Mouse (Mus musculus) liver, postnatal 0 days (tissue): Measurements from ENCODE around the gene Zfp128. TPM values are rescaled to one million over a fixed set of nuclear protein-coding genes. Genes with fewer than 3 reads are reported as not detected.
A peak's percentile ranks its signal among the peaks of the same experiment; 100 is the strongest.
"Not testable (repeated sequence)": the region's sequence is repeated elsewhere in the genome, so short reads cannot be mapped to it uniquely, and the experiment has no call there.

ENCODE experiments used
- ATAC-seq: fragments of 200-750 bp; cut with Nextera tagmentation; 2 replicates; pipeline ENCODE4 v1.8.0; 2017; ENCODE audit warnings: mild to moderate bottlenecking, moderate library complexity
- DNase-seq: peaks from one replicate; pipeline ENCODE4 v3.0.0-alpha.2; 2016
- H3K27ac ChIP-seq: fragments of 300-500 bp; sonication (generic); 2 replicates; pipeline ENCODE4 v1.5.1; 2014; ENCODE audit warnings: antibody characterized with exemption, moderate library complexity, mild to moderate bottlenecking, low read depth
- H3K27me3 ChIP-seq: fragments of 300-500 bp; sonication (generic); 2 replicates; pipeline ENCODE4 v1.6.1; 2014; ENCODE audit warnings: low read length, control low read depth, mixed read lengths; ENCODE audit not compliant: insufficient read depth
- H3K36me3 ChIP-seq: fragments of 300-500 bp; sonication (generic); replicated peaks from 2 replicates; pipeline ENCODE4 v1.6.1; 2014; ENCODE audit warnings: mild to moderate bottlenecking, control low read depth, low read length, moderate library complexity, mixed read lengths; ENCODE audit not compliant: insufficient read depth
- H3K4me1 ChIP-seq: fragments of 300-500 bp; sonication (generic); 2 replicates; pipeline ENCODE4 v1.6.1; 2014; ENCODE audit warnings: antibody characterized with exemption, mild to moderate bottlenecking, control low read depth; ENCODE audit not compliant: insufficient read depth
- H3K4me2 ChIP-seq: fragments of 300-500 bp; sonication (generic); 2 replicates; pipeline ENCODE4 v1.6.1; 2014; ENCODE audit warnings: low read depth, mild to moderate bottlenecking, low read length, moderate library complexity, mixed read lengths
- H3K4me3 ChIP-seq: fragments of 300-500 bp; sonication (generic); 2 replicates; pipeline ENCODE4 v1.5.1; 2014; ENCODE audit warnings: low read depth, low read length
- H3K9ac ChIP-seq: fragments of 300-500 bp; sonication (generic); replicated peaks from 2 replicates; pipeline ENCODE4 v1.6.1; 2014; ENCODE audit warnings: mild to moderate bottlenecking, moderate library complexity
- H3K9me3 ChIP-seq: fragments of 300-500 bp; sonication (generic); 2 replicates; pipeline ENCODE4 v1.6.1; 2016; ENCODE audit warnings: mild to moderate bottlenecking, control low read depth, low read length, mixed read lengths
- CTCF ChIP-seq: sonication (generic); IDR thresholded peaks from 2 replicates; pipeline ENCODE4 v1.5.1; 2016; ENCODE audit warnings: antibody characterized with exemption, low read depth
- EP300 ChIP-seq: IDR thresholded peaks from 2 replicates; pipeline ENCODE4 v1.6.1; 2016; ENCODE audit warnings: antibody characterized with exemption, low read depth, mild to moderate bottlenecking
- WGBS: fragments of 180-500 bp; shearing (Covaris S2); extraction: QIAGEN DNeasy Blood & Tissue Kit; methylation state at CpG from one replicate; pipeline ENCODE4 v1.1.7; 2014; ENCODE audit not compliant: insufficient replicate concordance; 5-methylcytosine and 5-hydroxymethylcytosine counted together
- polyA plus RNA-seq: library from polyadenylated mRNA; unstranded; fragments of >200 nt; fragmentation: Nextera tagmentation; extraction: Ambion mirVana; gene quantifications from 2 replicates; pipeline ENCODE4 v1.2.1, GENCODE M21; 2015

Zfp128 gene
- polyA plus RNA-seq, 1 experiment from 2014 or later: 0.61 TPM

DNA sequence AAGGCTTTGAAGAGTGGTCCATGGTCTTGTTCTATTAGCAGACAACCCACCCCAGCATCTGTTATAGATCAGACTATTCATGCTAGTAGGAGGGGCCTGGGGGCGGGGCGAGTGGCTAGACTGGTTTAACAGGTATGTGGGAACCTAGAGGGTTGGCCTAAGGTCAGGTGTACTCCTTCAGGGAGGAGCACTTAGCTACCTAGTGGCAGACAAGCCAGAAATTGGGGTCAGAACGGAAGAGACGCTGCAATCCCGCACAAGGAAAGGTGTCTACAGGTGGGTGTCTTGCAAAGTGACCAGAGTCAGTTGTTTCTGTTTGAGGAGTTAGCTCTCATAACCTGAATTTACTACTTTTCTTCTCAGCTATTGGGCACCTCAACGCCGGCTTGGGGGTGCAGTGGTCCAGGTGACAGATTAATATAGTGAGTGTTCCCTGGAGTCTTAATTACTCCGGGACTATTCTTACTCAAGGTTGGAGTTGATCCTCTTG, 46.3 kb downstream of the Zfp128 start, which contains the start of gene Rnf225:
Gene Rnf225, plus strand, starts transcription at position 226 of the 490 bp plus-strand sequence.
- no peaks in the 10 kb centered on the region for H3K9me3 ChIP-seq
- DNase-seq (peak; percentile 54), ATAC-seq (no peak)

DNA sequence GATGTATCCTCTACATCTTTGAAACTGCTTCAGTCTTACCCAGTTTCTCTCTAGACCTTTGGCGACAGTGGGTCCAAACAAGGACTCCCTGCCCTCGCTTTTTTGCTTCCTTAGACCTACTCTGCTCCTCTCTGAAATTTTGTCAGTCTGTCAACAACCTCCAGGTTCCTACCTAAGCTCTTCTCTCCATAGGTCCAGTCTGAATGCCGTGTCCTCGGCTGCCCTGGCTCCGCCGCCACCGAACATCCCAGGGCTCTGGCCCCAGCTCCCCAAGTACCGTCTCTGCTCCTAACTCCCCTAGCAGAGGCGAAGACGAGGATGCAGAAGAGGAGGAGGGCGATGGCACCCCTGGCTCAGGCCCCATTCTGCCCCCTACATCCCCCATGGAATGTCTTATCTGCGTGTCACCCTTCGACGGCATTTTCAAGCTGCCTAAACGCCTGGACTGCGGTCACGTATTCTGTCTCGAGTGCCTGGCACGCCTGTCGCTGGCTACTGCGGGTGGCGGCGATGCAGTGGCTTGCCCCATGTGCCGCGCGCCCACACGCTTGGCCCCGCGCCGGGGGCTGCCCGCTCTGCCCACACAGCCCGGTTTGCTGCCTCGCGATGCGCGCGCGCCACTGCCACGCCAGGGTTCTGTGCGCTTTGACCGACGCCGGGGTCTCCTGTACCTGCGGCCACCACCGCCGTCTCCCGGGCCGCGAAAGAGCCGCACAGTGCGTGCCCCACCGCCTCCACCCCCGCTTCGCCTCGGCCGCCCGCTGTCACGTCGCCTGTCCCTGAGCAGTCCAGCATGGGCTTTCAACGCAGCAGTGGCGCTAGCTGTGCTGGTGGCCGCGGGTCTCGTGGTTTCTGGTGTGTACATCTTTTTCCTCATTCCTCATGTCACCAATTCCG, 47.0 kb downstream of the Zfp128 start:
- H3K4me2 ChIP-seq: peak overlapping the region; percentile 69
- ATAC-seq: peak; percentile 40
- no peaks in the 10 kb centered on the region for H3K9me3 ChIP-seq
- no peak overlapping the region for H3K27ac ChIP-seq
- no peak for TF ChIP-seq EP300
- TF ChIP-seq CTCF: no peak
- peaks cover 38% of the 10 kb centered on the region for H3K36me3 ChIP-seq
- H3K4me3 ChIP-seq: peak overlapping the region; percentile 35
- DNase-seq: peak; percentile 34
- peak overlapping the region; percentile 48 for H3K9ac ChIP-seq
- H3K4me1 ChIP-seq: peaks cover 26% of the 10 kb centered on the region
- 6% methylated on average over 58 of the region's 65 CpGs for WGBS
- no peaks in the 10 kb centered on the region for H3K27me3 ChIP-seq

More for the DNA sequence above, 46.3 kb downstream of the Zfp128 start, which contains the start of gene Rnf225:
- peak within 1 kb of the TSS; percentile 35 for H3K4me3 ChIP-seq
- peaks cover 30% of the 10 kb centered on the region for H3K4me1 ChIP-seq
- TF ChIP-seq EP300 (no peak), CTCF (no peak)
- no peaks in the 10 kb centered on the region for H3K27me3 ChIP-seq
- peak within 1 kb of the TSS; percentile 69 for H3K4me2 ChIP-seq
- H3K27ac ChIP-seq: no peak within 1 kb of the TSS
- peak within 1 kb of the TSS; percentile 48 for H3K9ac ChIP-seq
- 48% methylated on average over 8 of the region's 8 CpGs for WGBS
- H3K36me3 ChIP-seq: peaks cover 38% of the 10 kb centered on the region

DNA sequence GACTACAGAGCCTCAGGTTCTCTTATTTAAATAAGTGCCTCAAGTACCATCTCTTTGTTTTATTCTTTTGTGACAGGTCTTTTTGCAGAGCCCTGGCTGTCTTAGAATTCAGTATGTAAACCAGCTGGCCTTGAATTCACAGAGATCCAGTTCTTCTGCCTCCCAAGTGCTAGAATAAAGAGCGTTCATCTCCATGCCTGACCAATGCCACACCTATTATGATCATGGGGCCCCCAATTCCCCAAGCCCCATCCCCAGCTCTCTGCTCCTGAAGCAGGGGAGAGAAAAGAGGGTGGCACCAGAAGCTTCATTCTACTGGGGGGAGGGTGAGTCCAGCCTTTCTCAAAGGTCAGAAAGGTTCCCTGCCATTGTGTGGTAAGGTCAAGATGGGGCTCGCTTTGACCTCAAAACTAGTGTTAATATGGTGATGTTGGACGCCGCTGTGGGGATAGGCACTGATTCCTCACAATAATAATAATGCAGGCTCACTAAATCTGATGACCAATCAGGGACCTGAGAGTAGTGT, 52.7 kb downstream of the Zfp128 start:
- ATAC-seq (no peak), DNase-seq (no peak)
- no peaks in the 10 kb centered on the region for H3K27me3 ChIP-seq
- no peaks in the 10 kb centered on the region for H3K36me3 ChIP-seq
- no peak overlapping the region for H3K4me2 ChIP-seq
- no peaks in the 10 kb centered on the region for H3K9me3 ChIP-seq
- no peak overlapping the region for H3K4me3 ChIP-seq
- H3K9ac ChIP-seq: no peak overlapping the region
- no peak for TF ChIP-seq CTCF
- no peak for TF ChIP-seq EP300
- WGBS: 74% methylated on average over 4 of the region's 4 CpGs
- H3K27ac ChIP-seq: no peak overlapping the region
- H3K4me1 ChIP-seq: peaks cover 6% of the 10 kb centered on the region; the same call in 1 of the 2 replicates

DNA sequence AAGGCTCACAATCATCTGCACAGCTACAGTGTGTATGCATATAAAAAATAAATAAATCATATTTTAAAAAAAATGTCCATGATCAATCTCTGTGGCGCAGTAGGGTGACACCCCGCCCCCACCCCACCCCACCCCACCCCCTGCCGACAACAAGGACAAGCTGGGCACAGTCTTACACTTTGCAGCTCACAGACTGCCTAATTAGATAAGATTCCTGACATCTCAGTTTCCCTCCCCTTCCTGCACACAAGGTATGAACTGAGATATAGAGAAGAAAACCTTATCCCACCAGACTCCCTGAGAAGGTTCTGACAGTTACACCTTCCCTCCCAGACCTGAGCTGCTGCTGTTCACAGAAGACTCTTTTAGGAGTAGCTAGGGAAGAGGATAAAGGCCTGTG, 53.8 kb downstream of the Zfp128 start:
- no peaks in the 10 kb centered on the region for H3K36me3 ChIP-seq
- 65% methylated on average over 3 of the region's 3 CpGs for WGBS
- DNase-seq (no peak), ATAC-seq (no peak)
- H3K27me3 ChIP-seq: no peaks in the 10 kb centered on the region
- no peak overlapping the region for H3K4me2 ChIP-seq
- no peak for TF ChIP-seq CTCF
- no peak for TF ChIP-seq EP300
- no peaks in the 10 kb centered on the region for H3K4me1 ChIP-seq
- no peak overlapping the region for H3K4me3 ChIP-seq
- H3K27ac ChIP-seq: no peak overlapping the region
- H3K9me3 ChIP-seq: no peaks in the 10 kb centered on the region
- H3K9ac ChIP-seq: no peak overlapping the region

DNA sequence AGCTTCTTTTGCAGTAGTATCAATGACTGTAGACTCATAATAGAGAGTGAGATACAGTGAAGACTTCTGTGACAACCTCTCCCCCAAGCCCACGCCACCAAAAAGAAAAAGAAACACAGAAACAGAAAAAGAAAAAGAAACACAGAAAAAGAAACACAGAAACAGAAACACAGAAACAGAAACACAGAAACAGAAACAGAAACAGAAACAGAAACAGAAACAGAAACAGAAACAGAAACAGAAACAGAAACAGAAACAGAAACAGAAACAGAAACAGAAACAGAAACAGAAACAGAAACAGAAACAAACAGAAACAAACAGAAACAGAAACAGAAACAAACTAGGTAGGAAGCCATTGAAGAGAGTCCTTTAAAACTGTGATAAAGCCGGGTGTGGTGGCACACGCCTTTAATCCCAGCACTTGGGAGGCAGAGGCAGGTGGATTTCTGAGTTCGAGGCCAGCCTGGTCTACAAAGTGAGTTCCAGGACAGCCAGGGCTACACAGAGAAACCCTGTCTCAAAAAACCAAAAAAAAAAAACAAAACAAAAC, 56.4 kb downstream of the Zfp128 start:
- H3K9ac ChIP-seq, ATAC-seq, DNase-seq, H3K4me3 ChIP-seq, H3K4me1 ChIP-seq, H3K27ac ChIP-seq, H3K9me3 ChIP-seq, H3K27me3 ChIP-seq, H3K36me3 ChIP-seq, H3K4me2 ChIP-seq: not testable (repeated sequence)
- WGBS: 84% methylated on average over 4 of the region's 4 CpGs

DNA sequence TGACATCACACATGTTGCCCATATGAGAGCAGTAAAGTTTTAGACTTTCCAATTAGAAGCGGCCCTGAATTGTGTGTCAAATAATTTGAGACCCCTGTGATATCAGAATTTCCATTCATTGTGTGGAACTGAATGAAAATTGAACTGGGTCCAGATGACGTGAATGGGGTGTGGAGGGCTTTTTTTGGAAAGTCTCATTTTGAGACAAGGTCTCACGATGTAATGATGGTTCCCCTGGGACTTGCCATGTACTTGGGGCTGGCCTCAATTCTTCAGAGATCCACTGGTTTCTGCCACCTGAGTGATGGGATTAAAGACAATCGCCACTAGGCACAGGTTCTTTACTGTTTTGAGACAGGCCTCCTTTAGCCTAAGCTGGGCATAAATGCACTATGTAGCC, 59.6 kb downstream of the Zfp128 start:
- H3K9me3 ChIP-seq: no peaks in the 10 kb centered on the region
- H3K27me3 ChIP-seq: no peaks in the 10 kb centered on the region
- ATAC-seq (no peak), DNase-seq (no peak)
- no peak overlapping the region for H3K27ac ChIP-seq
- 80% methylated on average over 4 of the region's 4 CpGs for WGBS
- H3K4me3 ChIP-seq: no peak overlapping the region
- no peak overlapping the region for H3K4me2 ChIP-seq
- TF ChIP-seq CTCF (no peak), EP300 (no peak)
- no peak overlapping the region for H3K9ac ChIP-seq
- H3K36me3 ChIP-seq: no peaks in the 10 kb centered on the region
- no peaks in the 10 kb centered on the region for H3K4me1 ChIP-seq

Other genes with a start within 250 kb of the Zfp128 start
- gene Vmn2r54, start 240.9 kb upstream of the Zfp128 start, polyA plus RNA-seq: not detected in 2 replicates
- not detected in 2 replicates for gene Vmn2r55, start 196.2 kb upstream of the Zfp128 start, polyA plus RNA-seq
- not detected in 2 replicates for gene Vmn2r56, start 146.2 kb upstream of the Zfp128 start, polyA plus RNA-seq
- gene Zscan18, start 77.5 kb upstream of the Zfp128 start, polyA plus RNA-seq: 0.04 and 0.13 TPM in 2 replicates
- gene Zfp329, start 62.3 kb upstream of the Zfp128 start, polyA plus RNA-seq: 1.2 and 2.1 TPM in 2 replicates
- gene Zfp110, start 46.4 kb upstream of the Zfp128 start, polyA plus RNA-seq: 8.1 and 8.5 TPM in 2 replicates
- gene Zscan22, start 16.6 kb downstream of the Zfp128 start, polyA plus RNA-seq: 2.3 and 2.5 TPM in 2 replicates
- gene Rps5, start 41.1 kb downstream of the Zfp128 start, polyA plus RNA-seq: 556 and 564 TPM in 2 replicates
- 0.05 TPM in 2 replicates for gene Rnf225, start 46.2 kb downstream of the Zfp128 start, polyA plus RNA-seq
- 1.5 and 1.9 TPM in 2 replicates for gene Zfp324, start 84.7 kb downstream of the Zfp128 start, polyA plus RNA-seq
- gene Zfp446, start 96.7 kb downstream of the Zfp128 start, polyA plus RNA-seq: 1.6 and 1.8 TPM in 2 replicates
- gene Slc27a5, start 117.0 kb downstream of the Zfp128 start, polyA plus RNA-seq: 103 and 122 TPM in 2 replicates
- 56.0 and 59.1 TPM in 2 replicates for gene Trim28, start 117.9 kb downstream of the Zfp128 start, polyA plus RNA-seq
- gene Zbtb45, start 128.9 kb downstream of the Zfp128 start, polyA plus RNA-seq: 5.6 and 7.2 TPM in 2 replicates
- 132 TPM in 2 replicates for gene Chmp2a, start 153.6 kb downstream of the Zfp128 start, polyA plus RNA-seq
- gene Ube2m, start 157.1 kb downstream of the Zfp128 start, polyA plus RNA-seq: 53.8 and 59.8 TPM in 2 replicates
- gene Mzf1, start 173.6 kb downstream of the Zfp128 start, polyA plus RNA-seq: 0.26 and 0.29 TPM in 2 replicates
- gene Vmn1r85, start 214.0 kb downstream of the Zfp128 start, polyA plus RNA-seq: not detected in 2 replicates
- gene Vmn1r86, start 238.7 kb downstream of the Zfp128 start, polyA plus RNA-seq: not detected in 2 replicates